Mouse (Mus musculus) lung, embryonic 14.5 days (tissue): Measurements from ENCODE around the gene Ccpg1. TPM values are rescaled to one million over a fixed set of nuclear protein-coding genes. Genes with fewer than 3 reads are reported as not detected.

Experiments used
- ATAC-seq: fragments of 200-750 bp; cut with Nextera tagmentation; 2 replicates; pipeline ENCODE4 v1.8.0; 2017; ENCODE audit warnings: mild to moderate bottlenecking, moderate TSS enrichment, moderate library complexity; ENCODE audit not compliant: insufficient read depth
- DNase-seq: peaks from one replicate; pipeline ENCODE4 v3.0.0-alpha.2; 2015
- H3K27ac ChIP-seq: fragments of 300-500 bp; sonication (generic); 2 replicates; pipeline ENCODE4 v1.5.1; 2014; ENCODE audit warnings: low read depth, mild to moderate bottlenecking, moderate library complexity
- H3K27me3 ChIP-seq: fragments of 300-500 bp; sonication (generic); 2 replicates; pipeline ENCODE4 v1.6.1; 2014; ENCODE audit warnings: low read length, control low read depth; ENCODE audit not compliant: insufficient read depth
- H3K36me3 ChIP-seq: fragments of 300-500 bp; sonication (generic); 2 replicates; pipeline ENCODE4 v1.6.1; 2014; ENCODE audit warnings: control low read depth; ENCODE audit not compliant: insufficient read depth
- H3K4me1 ChIP-seq: fragments of 300-500 bp; sonication (generic); 2 replicates; pipeline ENCODE4 v1.6.1; 2014; ENCODE audit warnings: antibody characterized with exemption, control low read depth; ENCODE audit not compliant: insufficient read depth
- H3K4me2 ChIP-seq: fragments of 300-500 bp; sonication (generic); 2 replicates; pipeline ENCODE4 v1.6.1; 2014; ENCODE audit warnings: mild to moderate bottlenecking
- H3K4me3 ChIP-seq: fragments of 300-500 bp; sonication (generic); 2 replicates; pipeline ENCODE4 v1.5.1; 2014; ENCODE audit warnings: low read depth, low read length
- H3K9ac ChIP-seq: fragments of 300-500 bp; sonication (generic); 2 replicates; pipeline ENCODE4 v1.6.1; 2014
- H3K9me3 ChIP-seq: fragments of 300-500 bp; sonication (generic); 2 replicates; pipeline ENCODE4 v1.6.1; 2016; ENCODE audit warnings: low read depth, low read length, control low read depth
- CTCF ChIP-seq: IDR thresholded peaks from 2 replicates; pipeline ENCODE4 v1.5.1; 2016; ENCODE audit warnings: antibody characterized with exemption, low read depth
- WGBS: fragments of 180-500 bp; shearing (Covaris S2); extraction: QIAGEN DNeasy Blood & Tissue Kit; methylation state at CpG from one replicate; pipeline ENCODE4 v1.1.7; 2014; 5-methylcytosine and 5-hydroxymethylcytosine counted together
- polyA plus RNA-seq: library from polyadenylated mRNA; unstranded; fragments of >200 nt; fragmentation: Nextera tagmentation; extraction: Ambion mirVana; gene quantifications from 2 replicates; pipeline ENCODE4 v1.2.1, GENCODE M21; 2014

The Ccpg1 gene
- polyA plus RNA-seq, 1 experiment from 2014 or later = 20.6 TPM

DNA sequence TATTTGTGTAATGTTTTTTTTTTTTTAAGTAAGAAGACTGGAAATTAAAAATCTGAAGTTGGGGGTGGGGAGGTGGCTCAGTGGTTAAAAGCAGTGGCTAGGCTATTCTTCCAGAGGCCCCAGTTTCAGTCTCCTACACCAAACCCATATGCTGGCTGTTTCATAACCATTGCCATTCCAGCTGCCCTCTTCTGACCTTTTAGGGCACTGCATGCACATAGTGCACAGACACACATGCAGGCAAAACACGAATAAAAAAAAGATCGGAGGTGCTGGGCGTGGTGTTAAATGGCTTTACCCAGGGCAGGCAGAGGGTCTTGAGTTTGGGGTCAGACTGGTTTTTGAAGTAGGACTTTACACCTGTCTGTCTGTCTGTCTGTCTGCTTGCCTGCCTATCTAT is 20.9 kb downstream of the Ccpg1 start:
- DNase-seq (no peak), ATAC-seq (no peak)
- Histone ChIP-seq H3K27ac (no peak overlapping the region), H3K4me1 (no peaks in the 10 kb centered on the region), H3K36me3 (peaks cover 8% of the 10 kb centered on the region; the same call in 1 of the 2 replicates), H3K4me2 (no peak overlapping the region), H3K4me3 (no peak overlapping the region), H3K9ac (no peak overlapping the region), H3K9me3 (no peaks in the 10 kb centered on the region), H3K27me3 (no peaks in the 10 kb centered on the region)
- TF ChIP-seq CTCF = no peak
- 94% methylated on average over 3 of the region's 3 CpGs for WGBS

DNA sequence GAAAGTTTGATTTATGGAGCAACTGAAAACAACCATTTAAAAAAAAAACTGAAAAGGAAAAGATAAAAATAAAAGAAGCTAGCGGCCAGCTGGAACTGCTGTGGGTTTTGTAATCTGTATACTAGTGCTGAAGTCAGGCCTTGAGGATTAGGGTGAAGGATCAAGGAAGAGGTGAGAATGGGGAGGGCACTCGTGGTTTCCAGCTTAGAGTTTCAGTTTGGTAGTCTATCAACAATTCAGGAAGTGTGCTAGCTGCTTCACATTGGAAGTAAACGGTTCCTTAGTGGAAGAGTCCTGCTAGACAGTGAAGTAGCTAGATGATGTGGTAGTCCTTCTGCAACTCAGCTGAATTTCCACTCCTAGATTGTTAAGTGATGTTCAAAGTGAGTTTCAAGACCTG is 23.2 kb downstream of the Ccpg1 start:
- Histone ChIP-seq H3K4me2 (no peak overlapping the region), H3K36me3 (peaks cover 16% of the 10 kb centered on the region; the same call in 1 of the 2 replicates), H3K9ac (no peak overlapping the region), H3K4me1 (no peaks in the 10 kb centered on the region), H3K4me3 (no peak overlapping the region), H3K9me3 (no peaks in the 10 kb centered on the region), H3K27me3 (no peaks in the 10 kb centered on the region), H3K27ac (no peak overlapping the region)
- DNase-seq (no peak), ATAC-seq (no peak)
- WGBS = 52% methylated on average over 3 of the region's 3 CpGs
- no peak for TF ChIP-seq CTCF

- ATAC-seq (no peak), DNase-seq (no peak)
- Histone ChIP-seq H3K36me3 (peaks cover 39% of the 10 kb centered on the region), H3K4me2 (no peak overlapping the region), H3K4me3 (no peak overlapping the region), H3K27me3 (no peaks in the 10 kb centered on the region), H3K4me1 (no peaks in the 10 kb centered on the region), H3K27ac (no peak overlapping the region), H3K9ac (no peak overlapping the region), H3K9me3 (no peaks in the 10 kb centered on the region)
- TF ChIP-seq CTCF = 0 out of 2 replicates have a peak, but pooled peaks have one; percentile 11
- WGBS = 87% methylated on average over 4 of the region's 4 CpGs
Observed at GRCm38 (mm10) chr9:73012629-73013028, 27.4 kb downstream of the Ccpg1 start.

- H3K4me1 ChIP-seq = no peaks in the 10 kb centered on the region
- no peak overlapping the region for H3K4me3 ChIP-seq
- peaks cover 56% of the 10 kb centered on the region for H3K36me3 ChIP-seq
- no peak for ATAC-seq
- H3K9me3 ChIP-seq = no peaks in the 10 kb centered on the region
- H3K4me2 ChIP-seq = no peak overlapping the region
- TF ChIP-seq CTCF = no peak
- no peak overlapping the region for H3K9ac ChIP-seq
- no peak for DNase-seq
- H3K27me3 ChIP-seq = no peaks in the 10 kb centered on the region
- 76% methylated on average over 13 of the region's 13 CpGs for WGBS
- no peak overlapping the region for H3K27ac ChIP-seq
Observed at GRCm38 (mm10) chr9:73014724-73015123, 29.5 kb downstream of the Ccpg1 start.

DNA sequence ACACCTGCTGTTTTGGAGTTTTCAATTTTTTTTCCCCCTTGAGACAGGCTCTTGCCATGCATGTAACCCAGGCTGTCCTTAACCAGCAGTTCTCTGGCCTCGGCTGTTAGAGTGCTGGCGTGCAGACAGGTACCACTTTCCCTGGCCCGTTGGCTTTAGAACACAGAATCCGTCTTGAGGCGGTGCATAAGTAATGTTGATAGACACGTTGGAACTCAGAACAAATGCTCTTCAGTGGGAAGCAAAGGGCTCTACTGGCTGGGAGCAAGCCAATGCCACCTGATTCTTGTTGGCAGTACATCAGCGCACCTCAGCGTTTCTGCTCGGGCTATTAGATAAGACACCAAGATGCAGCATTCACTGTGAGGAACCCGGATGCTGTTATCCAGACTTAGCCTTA is 34.6 kb downstream of the Ccpg1 start:
- no peak overlapping the region for H3K27ac ChIP-seq
- ATAC-seq (no peak), DNase-seq (no peak)
- no peak for TF ChIP-seq CTCF
- 86% methylated on average over 10 of the region's 10 CpGs for WGBS
- peaks cover 61% of the 10 kb centered on the region for H3K36me3 ChIP-seq
- H3K27me3 ChIP-seq = no peaks in the 10 kb centered on the region
- H3K4me2 ChIP-seq = no peak overlapping the region
- no peaks in the 10 kb centered on the region for H3K4me1 ChIP-seq
- no peak overlapping the region for H3K9ac ChIP-seq
- H3K4me3 ChIP-seq = no peak overlapping the region
- no peaks in the 10 kb centered on the region for H3K9me3 ChIP-seq

- no peak for TF ChIP-seq CTCF
- H3K9ac ChIP-seq = no peak overlapping the region
- H3K27me3 ChIP-seq = no peaks in the 10 kb centered on the region
- H3K4me1 ChIP-seq = no peaks in the 10 kb centered on the region
- H3K4me2 ChIP-seq = no peak overlapping the region
- 92% methylated on average over 5 of the region's 5 CpGs for WGBS
- no peak overlapping the region for H3K27ac ChIP-seq
- peaks cover 57% of the 10 kb centered on the region for H3K36me3 ChIP-seq
- no peak overlapping the region for H3K4me3 ChIP-seq
- ATAC-seq (no peak), DNase-seq (no peak)
- H3K9me3 ChIP-seq = no peaks in the 10 kb centered on the region
Observed at GRCm38 (mm10) chr9:73020566-73021097, 35.4 kb downstream of the Ccpg1 start.

DNA sequence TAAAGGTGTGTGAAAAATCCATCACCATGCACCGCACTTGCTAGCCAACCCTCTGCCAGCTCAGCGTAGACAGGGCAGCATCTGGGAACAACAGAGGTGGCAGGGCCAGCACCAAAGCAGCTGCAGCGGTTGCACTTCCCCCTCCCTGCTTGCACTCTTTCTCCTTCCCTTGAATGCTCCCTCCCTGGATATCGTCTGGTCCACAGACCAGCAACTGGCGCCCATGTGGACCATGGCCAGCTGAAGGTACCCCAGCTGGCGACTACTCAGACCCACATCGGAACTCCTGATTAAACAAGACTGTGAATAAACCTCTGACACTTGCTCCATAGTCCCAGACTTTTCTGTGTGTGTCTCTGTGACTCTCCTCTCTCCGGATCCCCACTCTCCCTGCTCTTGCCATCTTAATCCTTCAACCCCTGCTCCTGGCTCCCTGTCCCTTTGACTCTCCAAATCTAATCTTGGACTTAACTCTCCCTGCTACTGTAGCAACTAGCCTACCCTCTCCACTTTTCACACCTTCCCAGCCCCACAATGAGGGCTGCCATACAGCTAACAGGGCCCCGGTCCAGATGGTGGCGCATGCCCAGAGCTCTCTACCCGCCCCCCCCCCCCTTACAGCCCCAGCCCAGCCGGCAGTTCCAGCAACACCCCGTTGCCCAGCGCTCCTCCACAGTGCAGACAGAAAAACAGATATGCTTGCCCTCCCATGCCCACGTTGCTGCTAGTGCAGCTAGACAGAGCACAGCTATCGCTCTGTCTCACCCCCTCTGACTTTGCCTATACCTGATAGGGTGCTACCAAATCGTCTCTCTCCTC is 40.8 kb downstream of the Ccpg1 start:
- no peak for TF ChIP-seq CTCF
- WGBS = 26% methylated on average over 17 of the region's 17 CpGs
- H3K4me1 ChIP-seq = no peaks in the 10 kb centered on the region
- ATAC-seq (peak; percentile 49; the same call in 1 of the 2 replicates), DNase-seq (peak; percentile 27)
- no peak overlapping the region for H3K27ac ChIP-seq
- no peak overlapping the region for H3K9ac ChIP-seq
- H3K4me3 ChIP-seq = no peak overlapping the region
- H3K4me2 ChIP-seq = peak overlapping the region; percentile 12; the same call in 1 of the 2 replicates
- peaks cover 28% of the 10 kb centered on the region; the same call in 1 of the 2 replicates for H3K36me3 ChIP-seq
- no peaks in the 10 kb centered on the region for H3K27me3 ChIP-seq
- H3K9me3 ChIP-seq = no peaks in the 10 kb centered on the region
